ENCODE assay signal across 8 mouse cellular contexts in the genomic region with DNA sequence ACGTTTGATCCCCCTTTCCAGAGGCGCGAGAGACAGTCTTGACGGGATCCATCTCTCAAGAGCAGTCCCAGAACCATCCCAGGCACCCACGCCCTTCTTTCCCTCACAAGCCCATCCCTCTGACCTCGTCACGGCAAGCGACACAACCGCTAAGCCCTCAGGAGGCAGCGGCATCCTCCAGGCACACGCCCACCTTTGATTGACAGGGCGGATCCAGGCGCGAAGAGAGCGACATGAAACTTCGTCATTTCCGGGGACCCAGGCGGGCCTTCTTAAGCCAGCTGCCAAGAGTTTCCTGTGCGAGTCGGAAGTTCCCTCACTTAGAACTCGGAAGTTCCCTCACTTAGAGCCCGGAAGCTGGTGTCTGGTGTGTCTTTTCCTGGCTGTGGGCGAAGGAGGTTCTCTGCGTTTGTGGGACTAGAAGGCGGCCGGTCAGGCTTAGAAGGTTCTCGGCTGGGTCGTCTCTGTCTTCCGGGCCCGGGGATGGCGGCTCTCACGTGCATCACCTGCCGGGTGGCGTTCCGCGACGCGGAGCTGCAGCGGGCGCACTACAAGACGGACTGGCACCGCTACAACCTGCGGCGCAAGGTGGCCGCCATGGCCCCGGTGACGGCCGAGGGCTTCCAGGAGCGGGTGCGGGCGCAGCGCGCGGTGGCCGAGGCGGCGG. TPM values are rescaled to one million over a fixed set of nuclear protein-coding genes. Genes with fewer than 3 reads are reported as not detected.
DNase-seq lines count a peak whose midpoint lies in the region; ATAC-seq and TF ChIP-seq lines count a peak whose summit lies in the region.

A gene (plus strand): TSS at position 300 of the 667 bp plus-strand sequence.

- intact Hi-C loops in heart, postnatal 25 days (cut with DNase I) = loop anchor here (10.0 kb wide), 1 partner anchor 1481 kb away; a partner anchor contains a TSS

- in situ Hi-C loops in ES-E14 (cut with MboI; ENCODE audit: low sequenced_read_pairs in 2 of 2, unreplicated experiment in 2 of 2) = no loop called here

- peaks cover 0 to 4% of the 10 kb centered on the region in 2 experiments; a peak in 1 of 4 replicates for H3K4me1 ChIP-seq in ES-E14 (ENCODE audit: control insufficient read depth in 2 of 2, insufficient read depth in 2 of 2, low read length in 2 of 2, poor library complexity in 1 of 2)
- H3K4me1 ChIP-seq in forebrain, embryonic 15.5 days = peaks cover 27% of the 10 kb centered on the region
- peaks cover 9% of the 10 kb centered on the region for H3K4me1 ChIP-seq in lung, adult 2 months (ENCODE audit: control insufficient read depth, insufficient read depth, low read length)

- H3K9ac ChIP-seq in ES-E14 (ENCODE audit: insufficient read depth, low read depth, low read length, poor library complexity, severe bottlenecking) = peak within 1 kb of the TSS; percentile 92
- H3K9ac ChIP-seq in forebrain, embryonic 15.5 days (replicated peaks) = peak within 1 kb of the TSS; percentile 72

- under 1% methylated on average over 57 of the region's 57 CpGs for WGBS in forebrain, embryonic 15.5 days
- WGBS in lung, adult 2 months = under 1% methylated on average over 57 of the region's 57 CpGs

- peak within 1 kb of the TSS; percentile 91 for H3K4me2 ChIP-seq in forebrain, embryonic 15.5 days (replicated peaks)

- peak; percentile 97 for DNase-seq in ES-E14 (ENCODE audit: low read depth, low spot score)
- DNase-seq in cerebellum, adult 11-12 months = peak; percentile 96
- peak; percentile 93 for DNase-seq in heart, postnatal 25 days (ENCODE audit: low spot score)
- peak; percentile 96 to 97 for DNase-seq in layer of hippocampus, adult 18-20 months (ENCODE audit: low spot score in 2 of 2)
- peak; percentile 90 for DNase-seq in lung, adult 2 months
- peak; percentile 91 to 95 for DNase-seq in thymus, adult 18-20 months

- H3K4me3 ChIP-seq in ES-E14 (ENCODE audit: insufficient read depth in 1 of 2, low read depth in 1 of 2, low read length in 2 of 2, poor library complexity in 1 of 2, severe bottlenecking in 1 of 2) = peak within 1 kb of the TSS; percentile 82 to 94
- peak within 1 kb of the TSS; percentile 76 for H3K4me3 ChIP-seq in forebrain, embryonic 15.5 days
- H3K4me3 ChIP-seq in lung, adult 2 months (replicated peaks; ENCODE audit: extremely low read depth, low read depth, low read length) = peak within 1 kb of the TSS; percentile 81

- peak; percentile 99 for ATAC-seq in forebrain, embryonic 15.5 days (replicated peaks)
- peak; percentile 98 for ATAC-seq in neutrophil, adult 5-6 weeks (ENCODE audit: extremely low read depth, insufficient number of reproducible peaks, low FRiP score, poor library complexity, severe bottlenecking)

- no peaks in the 10 kb centered on the region for H3K27me3 ChIP-seq in forebrain, embryonic 15.5 days

- peaks cover 4% of the 10 kb centered on the region for H3K36me3 ChIP-seq in ES-E14 (ENCODE audit: control insufficient read depth, insufficient read depth, low read length, poor library complexity, severe bottlenecking)
- H3K36me3 ChIP-seq in forebrain, embryonic 15.5 days = peaks cover 20% of the 10 kb centered on the region

- TF ChIP-seq CTCF in lung, adult 2 months (IDR thresholded peaks at IDR 0.05; ENCODE audit: insufficient read depth, low read length) = no peak

- peak; percentile 59; the same call in 1 of the 2 replicates for TF ChIP-seq POLR2A in lung, adult 2 months (IDR thresholded peaks at IDR 0.05; ENCODE audit: borderline replicate concordance, extremely low read depth, low read depth, low read length)

- H3K27ac ChIP-seq in ES-E14 (ENCODE audit: insufficient read depth, low read depth, low read length, poor library complexity, severe bottlenecking) = peak within 1 kb of the TSS; percentile 45
- peak within 1 kb of the TSS; percentile 87 for H3K27ac ChIP-seq in forebrain, embryonic 15.5 days (replicated peaks)

- H3K9me3 ChIP-seq in ES-E14 (ENCODE audit: control insufficient read depth, insufficient read depth, low read depth, low read length) = no peaks in the 10 kb centered on the region
- H3K9me3 ChIP-seq in forebrain, embryonic 15.5 days = no peaks in the 10 kb centered on the region

TF ChIP-seq in ES-E14, 5 proteins besides CTCF, POLR2A, EP300 and RAD21:
- peak; percentile 62; the same call in 1 of the 2 replicates for TF ChIP-seq HCFC1 (IDR thresholded peaks at IDR 0.05; ENCODE audit: borderline replicate concordance, insufficient read depth, low read length)
- no peak for TF ChIP-seq ZC3H11A (IDR thresholded peaks at IDR 0.05; ENCODE audit: borderline replicate concordance, low read depth, low read length)

RNA-seq across cellular contexts. Expression of the gene that starts here (rescaled TPM):
- total RNA-seq in ES-E14 (2012; rRNA removed) = 53.2 and 65.9 TPM in 2 replicates
- polyA plus RNA-seq in forebrain, embryonic 15.5 days (2015; fragmentation: Nextera tagmentation; extraction: Ambion mirVana) = 33.5 and 37.7 TPM in 2 replicates
- total RNA-seq in heart, postnatal 25 days (2021) = 10 to 100 TPM; 21.1 to 22.2 TPM
- total RNA-seq in layer of hippocampus, adult 18-20 months (2021) = 10 to 100 TPM; 49.4 to 50.7 TPM
- polyA plus RNA-seq in lung, adult 2 months (2012; rRNA removed) = 13.6 and 17.5 TPM in 2 replicates
- 103 and 117 TPM in 2 replicates for total RNA-seq in neutrophil, adult 5-6 weeks (2017)

Comparison
In these comparisons a context has a peak if more than half of its experiments do, and no peak if none do; other contexts are left out.
1. Peak in every context shown above with its lines: DNase-seq, ATAC-seq, H3K4me3 ChIP-seq and H3K27ac ChIP-seq.